Mouse (Mus musculus) lung, postnatal 10 days (tissue): ENCODE measurements around the gene Cldn13.
"Not testable (repeated sequence)": the region's sequence is repeated elsewhere in the genome, so short reads cannot be mapped to it uniquely, and the experiment has no call there.

Experiments
- DNase-seq: peaks from one replicate; pipeline ENCODE4 v3.0.0; 2021

Gene Cldn13

GRCm38 (mm10) chr5:134915311-134915710 is at the start of gene Cldn13:
Gene Cldn13, minus strand, starts transcription at chr5:134915526.
- DNase-seq: no peak

GRCm38 (mm10) chr5:134964655-134965054 is 49.3 kb upstream of the Cldn13 start:
- DNase-seq: not testable (repeated sequence)

GRCm38 (mm10) chr5:134963546-134963945 is 48.2 kb upstream of the Cldn13 start:
- DNase-seq: peak; percentile 82

GRCm38 (mm10) chr5:134961519-134961918 is 46.2 kb upstream of the Cldn13 start:
- DNase-seq: no peak

- no peak for DNase-seq
Measured at GRCm38 (mm10) chr5:134960430-134960829, 45.1 kb upstream of the Cldn13 start.

- DNase-seq: no peak
Measured at GRCm38 (mm10) chr5:134959114-134959513, 43.8 kb upstream of the Cldn13 start.

GRCm38 (mm10) chr5:134955491-134955890 is 40.2 kb upstream of the Cldn13 start:
- no peak for DNase-seq

- peak; percentile 86 for DNase-seq
Measured at GRCm38 (mm10) chr5:134951053-134951884, 35.9 kb upstream of the Cldn13 start.

GRCm38 (mm10) chr5:134948085-134948439 is 32.7 kb upstream of the Cldn13 start:
- no peak for DNase-seq

- peak; percentile 67 for DNase-seq
Measured at GRCm38 (mm10) chr5:134947420-134948084, 32.2 kb upstream of the Cldn13 start.

GRCm38 (mm10) chr5:134946857-134947255 is 31.5 kb upstream of the Cldn13 start, which contains the start of gene Cldn4:
Gene Cldn4, minus strand, starts transcription at chr5:134946934.
- peak; percentile 74 for DNase-seq

GRCm38 (mm10) chr5:134946063-134946856 is 30.9 kb upstream of the Cldn13 start:
- no peak for DNase-seq

GRCm38 (mm10) chr5:134945266-134945959 is 30.1 kb upstream of the Cldn13 start:
- no peak for DNase-seq

GRCm38 (mm10) chr5:134944179-134944578 is 28.9 kb upstream of the Cldn13 start:
- no peak for DNase-seq

- peak; percentile 57 for DNase-seq
Measured at GRCm38 (mm10) chr5:134942740-134943139, 27.4 kb upstream of the Cldn13 start.

GRCm38 (mm10) chr5:134941472-134942209 is 26.3 kb upstream of the Cldn13 start:
- no peak for DNase-seq

- not testable (repeated sequence) for DNase-seq
Measured at GRCm38 (mm10) chr5:134939554-134939953, 24.2 kb upstream of the Cldn13 start.

- no peak for DNase-seq
Measured at GRCm38 (mm10) chr5:134939069-134939468, 23.7 kb upstream of the Cldn13 start.

GRCm38 (mm10) chr5:134936626-134937185 is 21.4 kb upstream of the Cldn13 start:
- no peak for DNase-seq

- DNase-seq: peak; percentile 47
Measured at GRCm38 (mm10) chr5:134936051-134936450, 20.7 kb upstream of the Cldn13 start.

GRCm38 (mm10) chr5:134934666-134935065 is 19.3 kb upstream of the Cldn13 start:
- DNase-seq: no peak

GRCm38 (mm10) chr5:134933686-134934085 is 18.4 kb upstream of the Cldn13 start:
- not testable (repeated sequence) for DNase-seq
